Mouse (Mus musculus): ENCODE data around the gene Olfr92. TPM values are rescaled to one million over a fixed set of nuclear protein-coding genes. Genes with fewer than 3 reads are reported as not detected.
"Not testable (repeated sequence)": the region's sequence is repeated elsewhere in the genome, so short reads cannot be mapped to it uniquely, and the experiment has no call there.

Gene Olfr92
- polyA plus RNA-seq (2016; fragmentation: Nextera tagmentation; extraction: Ambion mirVana), result not detected in 2 replicates

GRCm38 (mm10) chr17:37119988-37120387 is at the start of gene Olfr92:
Olfr92 (minus strand) TSS chr17:37120088.
- Histone ChIP-seq H3K36me3 (no peaks in the 10 kb centered on the region), H3K4me1 (replicated peaks) (no peaks in the 10 kb centered on the region), H3K4me2 (no peak within 1 kb of the TSS), H3K9me3 (no peaks in the 10 kb centered on the region), H3K27me3 (no peaks in the 10 kb centered on the region), H3K9ac (replicated peaks) (no peak within 1 kb of the TSS), H3K27ac (no peak within 1 kb of the TSS), H3K4me3 (replicated peaks) (no peak within 1 kb of the TSS)
- 86% methylated on average over 2 of the region's 2 CpGs for WGBS
- no peak for ATAC-seq (ENCODE audit: insufficient number of reproducible peaks, insufficient read depth, low FRiP score, low TSS enrichment, low read depth)

- Histone ChIP-seq H3K9ac (replicated peaks) (no peak within 1 kb of the TSS), H3K4me2 (no peak within 1 kb of the TSS), H3K4me3 (replicated peaks) (no peak within 1 kb of the TSS), H3K4me1 (replicated peaks) (no peaks in the 10 kb centered on the region), H3K36me3 (no peaks in the 10 kb centered on the region), H3K9me3 (no peaks in the 10 kb centered on the region), H3K27me3 (no peaks in the 10 kb centered on the region), H3K27ac (no peak within 1 kb of the TSS)
- no peak for ATAC-seq (ENCODE audit: insufficient number of reproducible peaks, insufficient read depth, low FRiP score, low TSS enrichment, low read depth)
Observed at GRCm38 (mm10) chr17:37161394-37161793, 41.5 kb upstream of the Olfr92 start, which contains the start of gene Olfr93. Olfr93 (minus strand) TSS chr17:37161494.

GRCm38 (mm10) chr17:37131366-37131765 is 11.5 kb upstream of the Olfr92 start:
- H3K4me2 ChIP-seq; H3K4me3 ChIP-seq (replicated peaks); ATAC-seq (ENCODE audit: insufficient number of reproducible peaks, insufficient read depth, low FRiP score, low TSS enrichment, low read depth); H3K27ac ChIP-seq; H3K9me3 ChIP-seq; H3K27me3 ChIP-seq; H3K9ac ChIP-seq (replicated peaks); H3K4me1 ChIP-seq (replicated peaks); H3K36me3 ChIP-seq: not testable (repeated sequence)
- 78% methylated on average over 4 of the region's 4 CpGs for WGBS

GRCm38 (mm10) chr17:37098178-37098577 is 21.7 kb downstream of the Olfr92 start, which contains the start of gene Olfr91:
Olfr91 (minus strand) TSS chr17:37098278.
- WGBS, result 90% methylated on average over 1 of the region's 1 CpGs

GRCm38 (mm10) chr17:37093289-37093688 is 26.6 kb downstream of the Olfr92 start:
- Histone ChIP-seq H3K9me3 (no peaks in the 10 kb centered on the region), H3K27ac (no peak overlapping the region), H3K4me3 (replicated peaks) (no peak overlapping the region), H3K4me2 (no peak overlapping the region), H3K4me1 (replicated peaks) (no peaks in the 10 kb centered on the region), H3K9ac (replicated peaks) (no peak overlapping the region), H3K27me3 (no peaks in the 10 kb centered on the region), H3K36me3 (no peaks in the 10 kb centered on the region)
- no peak for ATAC-seq (ENCODE audit: insufficient number of reproducible peaks, insufficient read depth, low FRiP score, low TSS enrichment, low read depth)
- WGBS, result 87% methylated on average over 5 of the region's 5 CpGs

More at GRCm38 (mm10) chr17:37098178-37098577, 21.7 kb downstream of the Olfr92 start, which contains the start of gene Olfr91:
- Histone ChIP-seq H3K36me3 (no peaks in the 10 kb centered on the region), H3K4me2 (no peak within 1 kb of the TSS), H3K27me3 (no peaks in the 10 kb centered on the region), H3K27ac (no peak within 1 kb of the TSS), H3K4me3 (replicated peaks) (no peak within 1 kb of the TSS), H3K9ac (replicated peaks) (no peak within 1 kb of the TSS), H3K4me1 (replicated peaks) (no peaks in the 10 kb centered on the region), H3K9me3 (no peaks in the 10 kb centered on the region)
- ATAC-seq (ENCODE audit: insufficient number of reproducible peaks, insufficient read depth, low FRiP score, low TSS enrichment, low read depth), result no peak

GRCm38 (mm10) chr17:37092198-37092597 is 27.7 kb downstream of the Olfr92 start:
- Histone ChIP-seq H3K4me3 (replicated peaks) (no peak overlapping the region), H3K27me3 (no peaks in the 10 kb centered on the region), H3K36me3 (no peaks in the 10 kb centered on the region), H3K4me1 (replicated peaks) (no peaks in the 10 kb centered on the region), H3K4me2 (no peak overlapping the region), H3K9ac (replicated peaks) (no peak overlapping the region), H3K27ac (no peak overlapping the region), H3K9me3 (no peaks in the 10 kb centered on the region)
- WGBS, result 71% methylated on average over 1 of the region's 1 CpGs
- ATAC-seq (ENCODE audit: insufficient number of reproducible peaks, insufficient read depth, low FRiP score, low TSS enrichment, low read depth), result no peak

GRCm38 (mm10) chr17:37088399-37088798 is 31.5 kb downstream of the Olfr92 start, which contains the start of gene Olfr90:
Olfr90 (minus strand) TSS chr17:37088499.
- Histone ChIP-seq H3K36me3 (no peaks in the 10 kb centered on the region), H3K4me2 (no peak within 1 kb of the TSS), H3K9ac (replicated peaks) (no peak within 1 kb of the TSS), H3K4me3 (replicated peaks) (no peak within 1 kb of the TSS), H3K9me3 (no peaks in the 10 kb centered on the region), H3K27ac (no peak within 1 kb of the TSS), H3K4me1 (replicated peaks) (no peaks in the 10 kb centered on the region), H3K27me3 (no peaks in the 10 kb centered on the region)
- no peak for ATAC-seq (ENCODE audit: insufficient number of reproducible peaks, insufficient read depth, low FRiP score, low TSS enrichment, low read depth)

- no peaks in the 10 kb centered on the region for H3K4me1 ChIP-seq (replicated peaks)
- ATAC-seq (ENCODE audit: insufficient number of reproducible peaks, insufficient read depth, low FRiP score, low TSS enrichment, low read depth), result no peak
- WGBS, result 84% methylated on average over 10 of the region's 10 CpGs
Observed at GRCm38 (mm10) chr17:37085545-37085944, 34.3 kb downstream of the Olfr92 start.

GRCm38 (mm10) chr17:37084632-37085031 is 35.3 kb downstream of the Olfr92 start:
- no peak overlapping the region for H3K4me2 ChIP-seq
- no peak overlapping the region for H3K4me3 ChIP-seq (replicated peaks)
- WGBS, result 72% methylated on average over 5 of the region's 5 CpGs
- no peak for ATAC-seq (ENCODE audit: insufficient number of reproducible peaks, insufficient read depth, low FRiP score, low TSS enrichment, low read depth)
- no peak overlapping the region for H3K9ac ChIP-seq (replicated peaks)
- H3K36me3 ChIP-seq, result no peaks in the 10 kb centered on the region
- no peaks in the 10 kb centered on the region for H3K4me1 ChIP-seq (replicated peaks)
- no peak overlapping the region for H3K27ac ChIP-seq
- H3K9me3 ChIP-seq, result no peaks in the 10 kb centered on the region
- H3K27me3 ChIP-seq, result no peaks in the 10 kb centered on the region

More at GRCm38 (mm10) chr17:37085545-37085944, 34.3 kb downstream of the Olfr92 start:
- Histone ChIP-seq H3K4me2 (no peak overlapping the region), H3K4me3 (replicated peaks) (no peak overlapping the region), H3K27me3 (no peaks in the 10 kb centered on the region), H3K36me3 (no peaks in the 10 kb centered on the region), H3K9me3 (no peaks in the 10 kb centered on the region), H3K9ac (replicated peaks) (no peak overlapping the region), H3K27ac (no peak overlapping the region)

GRCm38 (mm10) chr17:37083327-37083726 is 36.6 kb downstream of the Olfr92 start:
- Histone ChIP-seq H3K9me3 (no peaks in the 10 kb centered on the region), H3K4me1 (replicated peaks) (peaks cover 10% of the 10 kb centered on the region), H3K9ac (replicated peaks) (no peak overlapping the region), H3K4me3 (replicated peaks) (no peak overlapping the region), H3K4me2 (no peak overlapping the region), H3K27ac (no peak overlapping the region), H3K36me3 (no peaks in the 10 kb centered on the region), H3K27me3 (no peaks in the 10 kb centered on the region)
- 0 out of 2 replicates have a peak, but pooled peaks have one; percentile 33 for ATAC-seq (ENCODE audit: insufficient number of reproducible peaks, insufficient read depth, low FRiP score, low TSS enrichment, low read depth)
- 4% methylated on average over 8 of the region's 8 CpGs for WGBS

GRCm38 (mm10) chr17:37081659-37082058 is 38.2 kb downstream of the Olfr92 start:
- Histone ChIP-seq H3K9ac (replicated peaks) (no peak overlapping the region), H3K36me3 (peaks cover 2% of the 10 kb centered on the region; the same call in 1 of the 2 replicates), H3K4me3 (replicated peaks) (no peak overlapping the region), H3K4me1 (replicated peaks) (peaks cover 10% of the 10 kb centered on the region), H3K9me3 (no peaks in the 10 kb centered on the region), H3K27me3 (no peaks in the 10 kb centered on the region), H3K4me2 (no peak overlapping the region), H3K27ac (no peak overlapping the region)
- 91% methylated on average over 4 of the region's 4 CpGs for WGBS
- ATAC-seq (ENCODE audit: insufficient number of reproducible peaks, insufficient read depth, low FRiP score, low TSS enrichment, low read depth), result no peak

GRCm38 (mm10) chr17:37080119-37080518 is 39.8 kb downstream of the Olfr92 start:
- no peak overlapping the region for H3K9ac ChIP-seq (replicated peaks)
- H3K4me1 ChIP-seq (replicated peaks), result peaks cover 10% of the 10 kb centered on the region
- no peak for ATAC-seq (ENCODE audit: insufficient number of reproducible peaks, insufficient read depth, low FRiP score, low TSS enrichment, low read depth)
- no peak overlapping the region for H3K4me3 ChIP-seq (replicated peaks)
- WGBS, result 14% methylated on average over 5 of the region's 5 CpGs
- no peak overlapping the region for H3K27ac ChIP-seq
- peaks cover 16% of the 10 kb centered on the region for H3K36me3 ChIP-seq
- no peak overlapping the region for H3K4me2 ChIP-seq
- H3K9me3 ChIP-seq, result no peaks in the 10 kb centered on the region
- H3K27me3 ChIP-seq, result no peaks in the 10 kb centered on the region
